Mouse (Mus musculus) kidney, postnatal 14 days (tissue): ENCODE data around the gene Gm7233.
"Not testable (repeated sequence)": the region's sequence is repeated elsewhere in the genome, so short reads cannot be mapped to it uniquely, and the experiment has no call there.

Experiments
- DNase-seq: peaks from one replicate; pipeline ENCODE4 v3.0.0; 2022; ENCODE audit warnings: mixed read lengths

The Gm7233 gene

DNA sequence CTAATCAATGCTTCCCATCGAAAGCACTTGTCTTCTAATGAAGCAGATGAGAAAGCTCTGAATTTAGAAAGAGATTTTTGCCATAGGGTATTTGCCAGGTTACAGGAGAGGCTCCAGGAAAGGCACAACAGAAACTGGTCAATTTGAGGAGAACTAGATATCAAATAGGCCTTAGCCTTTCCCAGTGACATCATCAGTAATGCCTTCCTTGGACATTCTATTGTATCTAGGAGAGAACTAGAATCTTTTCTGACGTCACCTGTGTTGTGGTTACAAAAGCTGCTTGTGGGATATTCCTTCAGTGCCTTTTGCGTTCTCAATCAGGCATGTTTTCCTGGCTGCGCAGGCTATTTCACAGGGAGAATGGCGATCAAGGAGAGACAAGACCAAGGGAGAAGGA is at the start of gene Gm7233:
Gene Gm7233, plus strand, starts transcription at position 301 of the 400 bp plus-strand sequence.
- not testable (repeated sequence) for DNase-seq

- not testable (repeated sequence) for DNase-seq
These were observed 12.5 kb upstream of the Gm7233 start for GRCm38 (mm10) chr14:43167189-43167588.

DNA sequence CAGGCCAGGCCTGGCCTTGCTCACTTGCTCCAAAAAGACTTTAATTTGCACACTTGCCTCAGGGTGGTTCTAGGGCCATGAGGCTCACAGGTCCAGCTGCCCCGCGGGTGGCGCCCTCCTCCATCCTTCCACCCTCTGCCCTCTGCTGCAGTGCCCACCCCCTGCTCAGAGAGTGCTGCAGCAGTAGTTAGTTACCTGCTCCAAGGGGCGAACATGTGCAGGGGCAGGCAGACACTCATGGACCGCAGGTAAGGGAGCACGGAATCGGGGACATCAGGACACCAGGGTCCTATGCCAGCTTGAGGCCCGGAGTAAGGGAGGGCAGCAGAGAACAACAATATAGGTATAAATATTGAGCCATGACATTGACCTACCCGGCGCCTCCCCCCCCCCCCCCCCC is 11.7 kb upstream of the Gm7233 start:
- not testable (repeated sequence) for DNase-seq

- DNase-seq: not testable (repeated sequence)
These were observed 11.0 kb upstream of the Gm7233 start for GRCm38 (mm10) chr14:43168573-43169170.

DNA sequence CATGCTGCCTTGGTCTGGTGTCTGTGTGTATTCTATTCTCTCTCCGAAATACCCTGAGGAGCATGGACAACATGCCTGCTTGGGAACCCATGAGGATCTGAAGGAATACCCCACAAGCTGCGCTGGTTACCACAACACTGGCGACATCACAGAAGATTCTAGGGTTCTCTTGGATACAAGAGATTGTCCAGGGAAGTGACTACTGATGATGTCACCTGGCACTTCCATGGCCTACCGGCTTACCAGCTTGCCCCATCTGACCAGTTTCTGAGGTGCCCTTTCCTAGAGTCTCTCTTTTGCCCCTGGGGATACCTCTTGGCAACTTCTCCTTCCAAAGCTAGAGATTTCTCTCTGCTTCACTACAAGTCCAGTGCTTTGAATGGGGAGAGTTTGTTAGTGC is 55.5 kb downstream of the Gm7233 start, which contains the start of gene Gm8122:
Gene Gm8122, minus strand, starts transcription at position 101 of the 400 bp plus-strand sequence.
- not testable (repeated sequence) for DNase-seq
